Mouse (Mus musculus) heart, postnatal 0 days (tissue): ENCODE results near the gene Sema3a.

Experiments used
- CTCF ChIP-seq: IDR thresholded peaks from 2 replicates; pipeline ENCODE4 v1.5.1; 2016; ENCODE audit warnings: antibody characterized with exemption, control low read depth, low read depth
- EP300 ChIP-seq: IDR thresholded peaks from 2 replicates; pipeline ENCODE4 v1.6.1; 2016; ENCODE audit warnings: antibody characterized with exemption, low read depth

- TF ChIP-seq CTCF (no peak), EP300 (no peak)
Measured at GRCm38 (mm10) chr5:13579123-13579522, 453.9 kb downstream of the Sema3a start.
